Mouse (Mus musculus): ENCODE measurements around the gene Sectm1a. TPM values are rescaled to one million over a fixed set of nuclear protein-coding genes. Genes with fewer than 3 reads are reported as not detected.
A peak's percentile ranks its signal among the peaks of the same experiment; 100 is the strongest.
"Not testable (repeated sequence)": the region's sequence is repeated elsewhere in the genome, so short reads cannot be mapped to it uniquely, and the experiment has no call there.

The Sectm1a gene
- polyA plus RNA-seq, 1 experiment from 2014 or later: not detected

DNA sequence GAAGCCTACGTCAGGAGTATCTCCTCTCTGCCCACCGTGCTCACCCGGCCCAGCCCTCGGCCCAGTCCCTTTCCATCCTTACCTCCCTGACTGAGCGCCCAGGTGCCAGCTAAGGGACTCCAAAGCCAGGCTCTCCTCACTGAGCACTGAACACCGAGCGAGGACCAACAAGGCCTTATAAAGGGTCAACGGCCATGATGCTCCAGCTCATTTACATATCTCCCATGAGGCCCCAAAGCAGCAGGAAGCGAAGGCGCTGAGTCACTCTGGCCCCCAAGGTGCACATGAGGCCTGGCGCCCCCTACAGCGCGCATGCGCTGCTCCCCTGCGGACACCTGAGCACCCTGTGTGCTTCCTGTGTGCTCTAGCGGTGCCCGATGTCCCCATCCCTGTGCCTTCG, 37.1 kb upstream of the Sectm1a start:
- no peaks in the 10 kb centered on the region for H3K36me3 ChIP-seq (ENCODE audit: control insufficient read depth, insufficient read depth, low read length)
- ATAC-seq (ENCODE audit: insufficient read depth, low FRiP score, low TSS enrichment): no peak
- no peak overlapping the region for H3K27ac ChIP-seq (ENCODE audit: low read depth, low read length)
- WGBS: 94% methylated on average over 18 of the region's 18 CpGs
- H3K9ac ChIP-seq (ENCODE audit: low read length): no peak overlapping the region
- H3K4me1 ChIP-seq (ENCODE audit: control insufficient read depth, insufficient read depth, low read length): no peaks in the 10 kb centered on the region
- H3K4me2 ChIP-seq (ENCODE audit: low read depth): no peak overlapping the region
- H3K4me3 ChIP-seq (ENCODE audit: low read depth, low read length): no peak overlapping the region
- no peak for DNase-seq (ENCODE audit: low spot score)
- no peaks in the 10 kb centered on the region for H3K9me3 ChIP-seq (ENCODE audit: control insufficient read depth, low read length)
- no peaks in the 10 kb centered on the region for H3K27me3 ChIP-seq (ENCODE audit: control insufficient read depth, insufficient read depth, low read length)

- DNase-seq (ENCODE audit: low spot score) (no peak), ATAC-seq (ENCODE audit: insufficient read depth, low FRiP score, low TSS enrichment) (no peak)
- Histone ChIP-seq H3K27me3 (ENCODE audit: control insufficient read depth, insufficient read depth, low read length) (no peaks in the 10 kb centered on the region), H3K4me1 (ENCODE audit: control insufficient read depth, insufficient read depth, low read length) (no peaks in the 10 kb centered on the region), H3K9ac (ENCODE audit: low read length) (no peak overlapping the region), H3K4me2 (ENCODE audit: low read depth) (no peak overlapping the region), H3K4me3 (ENCODE audit: low read depth, low read length) (no peak overlapping the region), H3K36me3 (ENCODE audit: control insufficient read depth, insufficient read depth, low read length) (no peaks in the 10 kb centered on the region), H3K9me3 (ENCODE audit: control insufficient read depth, low read length) (no peaks in the 10 kb centered on the region), H3K27ac (ENCODE audit: low read depth, low read length) (no peak overlapping the region)
- 88% methylated on average over 5 of the region's 5 CpGs for WGBS
Observed at GRCm38 (mm10) chr11:121112091-121112775, 31.2 kb upstream of the Sectm1a start.

GRCm38 (mm10) chr11:121111601-121112000, 30.6 kb upstream of the Sectm1a start:
- DNase-seq (ENCODE audit: low spot score) (no peak), ATAC-seq (ENCODE audit: insufficient read depth, low FRiP score, low TSS enrichment) (no peak)
- H3K9me3 ChIP-seq (ENCODE audit: control insufficient read depth, low read length): no peaks in the 10 kb centered on the region
- no peak overlapping the region for H3K4me2 ChIP-seq (ENCODE audit: low read depth)
- no peaks in the 10 kb centered on the region for H3K27me3 ChIP-seq (ENCODE audit: control insufficient read depth, insufficient read depth, low read length)
- H3K36me3 ChIP-seq (ENCODE audit: control insufficient read depth, insufficient read depth, low read length): no peaks in the 10 kb centered on the region
- no peaks in the 10 kb centered on the region for H3K4me1 ChIP-seq (ENCODE audit: control insufficient read depth, insufficient read depth, low read length)
- no peak overlapping the region for H3K9ac ChIP-seq (ENCODE audit: low read length)
- H3K4me3 ChIP-seq (ENCODE audit: low read depth, low read length): no peak overlapping the region
- 68% methylated on average over 1 of the region's 1 CpGs for WGBS
- H3K27ac ChIP-seq (ENCODE audit: low read depth, low read length): no peak overlapping the region

DNA sequence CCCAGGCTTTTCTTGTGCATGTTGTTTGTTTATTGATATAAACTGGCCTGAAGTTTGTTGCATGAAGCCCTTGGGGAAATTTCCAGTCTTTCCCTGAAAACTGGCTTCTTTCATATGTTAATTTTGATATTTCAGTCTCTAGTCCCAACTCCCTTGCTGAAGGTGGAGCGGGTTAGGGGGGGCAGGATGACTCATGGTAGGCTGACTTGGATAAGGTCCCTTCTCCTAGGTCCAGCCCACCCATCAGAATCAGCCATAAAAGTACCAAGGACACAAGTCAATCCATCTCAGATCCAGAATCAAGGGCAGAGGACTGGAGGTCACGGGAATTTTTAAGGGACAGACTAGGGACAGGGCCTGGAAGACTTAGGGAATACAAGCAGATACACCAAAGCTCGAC, 30.0 kb upstream of the Sectm1a start:
- DNase-seq (ENCODE audit: low spot score) (no peak), ATAC-seq (ENCODE audit: insufficient read depth, low FRiP score, low TSS enrichment) (no peak)
- no peak overlapping the region for H3K9ac ChIP-seq (ENCODE audit: low read length)
- no peak overlapping the region for H3K27ac ChIP-seq (ENCODE audit: low read depth, low read length)
- no peaks in the 10 kb centered on the region for H3K4me1 ChIP-seq (ENCODE audit: control insufficient read depth, insufficient read depth, low read length)
- 88% methylated on average over 3 of the region's 3 CpGs for WGBS
- no peak overlapping the region for H3K4me2 ChIP-seq (ENCODE audit: low read depth)
- H3K4me3 ChIP-seq (ENCODE audit: low read depth, low read length): no peak overlapping the region
- no peaks in the 10 kb centered on the region for H3K9me3 ChIP-seq (ENCODE audit: control insufficient read depth, low read length)
- no peaks in the 10 kb centered on the region for H3K36me3 ChIP-seq (ENCODE audit: control insufficient read depth, insufficient read depth, low read length)
- no peaks in the 10 kb centered on the region for H3K27me3 ChIP-seq (ENCODE audit: control insufficient read depth, insufficient read depth, low read length)

DNA sequence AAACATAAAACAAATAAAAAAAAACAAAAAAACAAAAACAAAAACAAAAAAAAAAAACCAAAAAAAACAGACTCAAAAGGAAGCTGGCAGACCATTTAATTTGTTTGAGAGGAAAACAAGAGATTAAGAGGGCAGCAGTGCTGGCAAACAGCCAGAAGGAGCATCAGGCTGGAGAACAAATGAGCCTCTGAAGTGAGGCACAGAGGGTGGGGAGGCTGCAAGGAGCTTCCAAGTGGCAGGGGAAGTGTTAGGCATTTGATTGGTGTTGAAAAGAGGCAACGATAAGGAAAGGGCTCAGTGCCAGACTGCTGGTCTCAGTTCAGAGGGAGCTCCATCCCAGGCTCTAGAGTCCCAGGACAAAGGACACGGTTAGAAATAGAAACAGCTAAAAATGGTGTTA, 29.0 kb upstream of the Sectm1a start:
- Histone ChIP-seq H3K27me3 (ENCODE audit: control insufficient read depth, insufficient read depth, low read length) (no peaks in the 10 kb centered on the region), H3K4me3 (ENCODE audit: low read depth, low read length) (no peak overlapping the region), H3K9me3 (ENCODE audit: control insufficient read depth, low read length) (no peaks in the 10 kb centered on the region), H3K27ac (ENCODE audit: low read depth, low read length) (no peak overlapping the region), H3K36me3 (ENCODE audit: control insufficient read depth, insufficient read depth, low read length) (no peaks in the 10 kb centered on the region), H3K4me2 (ENCODE audit: low read depth) (no peak overlapping the region), H3K4me1 (ENCODE audit: control insufficient read depth, insufficient read depth, low read length) (no peaks in the 10 kb centered on the region), H3K9ac (ENCODE audit: low read length) (no peak overlapping the region)
- DNase-seq (ENCODE audit: low spot score): peak; percentile 31
- 44% methylated on average over 2 of the region's 2 CpGs for WGBS
- ATAC-seq (ENCODE audit: insufficient read depth, low FRiP score, low TSS enrichment): no peak

DNA sequence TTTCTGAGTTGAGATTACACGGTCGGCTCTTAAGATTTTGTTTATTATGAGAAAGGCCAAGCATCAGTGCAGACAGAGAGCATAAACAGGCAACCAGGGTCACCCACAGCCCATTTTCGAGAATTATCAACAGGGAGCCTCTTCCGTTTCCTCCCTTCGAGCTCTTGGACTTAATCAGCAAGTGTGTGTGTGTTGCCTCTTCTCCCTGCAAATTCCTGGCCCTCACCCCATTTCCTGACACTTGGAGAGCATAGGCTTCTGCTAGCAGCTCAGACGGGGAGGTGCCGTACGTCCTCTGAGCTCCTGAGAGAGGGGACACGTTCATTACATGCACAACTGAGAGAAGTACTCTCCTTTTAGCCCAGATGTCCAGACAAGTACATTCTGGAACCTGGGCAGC, 27.0 kb upstream of the Sectm1a start:
- no peak overlapping the region for H3K9ac ChIP-seq (ENCODE audit: low read length)
- no peak for DNase-seq (ENCODE audit: low spot score)
- no peak overlapping the region for H3K4me3 ChIP-seq (ENCODE audit: low read depth, low read length)
- H3K4me1 ChIP-seq (ENCODE audit: control insufficient read depth, insufficient read depth, low read length): no peaks in the 10 kb centered on the region
- H3K4me2 ChIP-seq (ENCODE audit: low read depth): no peak overlapping the region
- no peaks in the 10 kb centered on the region for H3K27me3 ChIP-seq (ENCODE audit: control insufficient read depth, insufficient read depth, low read length)
- 81% methylated on average over 9 of the region's 9 CpGs for WGBS
- H3K36me3 ChIP-seq (ENCODE audit: control insufficient read depth, insufficient read depth, low read length): no peaks in the 10 kb centered on the region
- H3K9me3 ChIP-seq (ENCODE audit: control insufficient read depth, low read length): no peaks in the 10 kb centered on the region
- ATAC-seq (ENCODE audit: insufficient read depth, low FRiP score, low TSS enrichment): no peak
- H3K27ac ChIP-seq (ENCODE audit: low read depth, low read length): no peak overlapping the region

- not testable (repeated sequence) for H3K4me3 ChIP-seq (ENCODE audit: low read depth, low read length)
Observed at GRCm38 (mm10) chr11:121107242-121107641, 26.2 kb upstream of the Sectm1a start.

DNA sequence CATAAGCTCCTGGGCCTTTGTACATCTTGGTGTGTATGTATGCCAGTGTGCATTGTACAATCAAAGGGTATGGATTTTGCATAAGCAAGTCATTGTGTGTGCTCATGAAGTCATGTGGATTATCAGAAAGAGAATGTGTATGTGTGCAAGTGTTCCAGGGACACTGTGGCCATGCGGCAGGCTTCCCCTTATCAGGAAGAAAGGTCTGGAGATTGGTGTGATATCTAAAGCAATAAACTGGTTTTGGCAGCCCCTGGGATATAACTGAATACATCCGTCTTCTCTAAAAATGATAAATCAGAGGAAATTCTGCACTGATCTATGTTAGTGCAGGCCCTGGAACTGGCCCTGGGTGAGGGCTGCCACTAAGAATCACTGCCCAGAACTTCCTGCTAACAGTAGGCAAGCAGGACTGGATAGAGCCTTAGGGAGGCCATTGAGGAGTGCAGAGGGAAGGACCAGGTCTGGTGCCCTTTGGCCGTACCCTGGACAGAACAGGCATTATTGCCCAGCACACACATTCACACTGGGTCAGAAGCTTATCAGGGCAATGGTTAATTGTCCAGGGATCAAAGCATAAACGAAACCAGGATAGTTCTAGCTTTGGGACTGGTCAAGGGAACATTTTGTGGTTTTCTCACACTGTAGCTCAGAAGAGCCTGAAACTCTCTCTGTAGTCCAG, 20.2 kb upstream of the Sectm1a start:
- no peak overlapping the region for H3K9ac ChIP-seq (ENCODE audit: low read length)
- no peak for ATAC-seq (ENCODE audit: insufficient read depth, low FRiP score, low TSS enrichment)
- H3K9me3 ChIP-seq (ENCODE audit: control insufficient read depth, low read length): no peaks in the 10 kb centered on the region

More at GRCm38 (mm10) chr11:121107242-121107641, 26.2 kb upstream of the Sectm1a start:
- not testable (repeated sequence) for H3K9me3 ChIP-seq (ENCODE audit: control insufficient read depth, low read length); H3K4me2 ChIP-seq (ENCODE audit: low read depth); H3K4me1 ChIP-seq (ENCODE audit: control insufficient read depth, insufficient read depth, low read length); H3K27me3 ChIP-seq (ENCODE audit: control insufficient read depth, insufficient read depth, low read length); DNase-seq (ENCODE audit: low spot score); H3K36me3 ChIP-seq (ENCODE audit: control insufficient read depth, insufficient read depth, low read length); H3K27ac ChIP-seq (ENCODE audit: low read depth, low read length); H3K9ac ChIP-seq (ENCODE audit: low read length); ATAC-seq (ENCODE audit: insufficient read depth, low FRiP score, low TSS enrichment)
- WGBS: 74% methylated on average over 1 of the region's 1 CpGs

GRCm38 (mm10) chr11:121100692-121101091, 19.7 kb upstream of the Sectm1a start:
- ATAC-seq (ENCODE audit: insufficient read depth, low FRiP score, low TSS enrichment) (no peak), DNase-seq (ENCODE audit: low spot score) (no peak)
- Histone ChIP-seq H3K4me2 (ENCODE audit: low read depth) (no peak overlapping the region), H3K9ac (ENCODE audit: low read length) (no peak overlapping the region), H3K36me3 (ENCODE audit: control insufficient read depth, insufficient read depth, low read length) (no peaks in the 10 kb centered on the region), H3K9me3 (ENCODE audit: control insufficient read depth, low read length) (no peaks in the 10 kb centered on the region), H3K4me1 (ENCODE audit: control insufficient read depth, insufficient read depth, low read length) (no peaks in the 10 kb centered on the region), H3K27ac (ENCODE audit: low read depth, low read length) (no peak overlapping the region), H3K4me3 (ENCODE audit: low read depth, low read length) (no peak overlapping the region), H3K27me3 (ENCODE audit: control insufficient read depth, insufficient read depth, low read length) (no peaks in the 10 kb centered on the region)
- 69% methylated on average over 7 of the region's 7 CpGs for WGBS

More for the DNA sequence above, 20.2 kb upstream of the Sectm1a start:
- no peak overlapping the region for H3K4me3 ChIP-seq (ENCODE audit: low read depth, low read length)
- H3K4me1 ChIP-seq (ENCODE audit: control insufficient read depth, insufficient read depth, low read length): no peaks in the 10 kb centered on the region
- H3K27me3 ChIP-seq (ENCODE audit: control insufficient read depth, insufficient read depth, low read length): no peaks in the 10 kb centered on the region
- DNase-seq (ENCODE audit: low spot score): no peak
- no peaks in the 10 kb centered on the region for H3K36me3 ChIP-seq (ENCODE audit: control insufficient read depth, insufficient read depth, low read length)
- H3K4me2 ChIP-seq (ENCODE audit: low read depth): no peak overlapping the region
- H3K27ac ChIP-seq (ENCODE audit: low read depth, low read length): no peak overlapping the region
- 87% methylated on average over 4 of the region's 4 CpGs for WGBS
